Mouse (Mus musculus) right cerebral cortex, postnatal 25 days (tissue): ENCODE results near the gene Gm6509.
"Not testable (repeated sequence)": the region's sequence is repeated elsewhere in the genome, so short reads cannot be mapped to it uniquely, and the experiment has no call there.

Experiments used
- DNase-seq: peaks from one replicate; pipeline ENCODE4 v3.0.0; 2022

Gm6509 gene

GRCm38 (mm10) chr5:94623679-94624078 lies at the start of gene Gm6509:
Gm6509 (plus strand) TSS chr5:94623979.
- DNase-seq, result not testable (repeated sequence)

GRCm38 (mm10) chr5:94616242-94616641 lies 7.5 kb upstream of the Gm6509 start, which contains the start of gene Gm3147:
Gm3147 (minus strand) TSS chr5:94616342.
- not testable (repeated sequence) for DNase-seq

DNA sequence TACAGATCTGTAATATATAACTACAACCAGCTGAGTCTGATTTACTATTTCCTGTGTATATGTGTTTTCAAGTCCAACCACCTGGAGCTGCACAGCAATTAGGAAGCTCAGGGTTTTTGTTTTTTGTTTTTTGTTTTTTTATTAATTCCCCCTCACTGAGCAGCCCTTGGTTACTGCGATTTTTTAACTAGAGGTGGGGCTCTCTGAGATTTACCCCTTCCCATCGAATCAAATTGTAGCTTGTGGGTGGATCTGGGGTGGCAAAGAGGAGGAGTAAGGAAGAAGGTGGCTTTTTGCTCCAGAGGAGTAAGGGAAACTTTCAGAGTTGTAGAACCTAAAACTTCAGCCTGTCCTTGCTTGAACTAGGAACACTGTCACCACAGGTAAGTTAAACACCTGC lies 24.3 kb downstream of the Gm6509 start, which contains the start of gene Gm6205:
TSS of gene Gm6205 (plus strand) at position 301 of the 400 bp plus-strand sequence.
- not testable (repeated sequence) for DNase-seq
